Mouse (Mus musculus): ENCODE data around the gene Fsip1. TPM values are rescaled to one million over a fixed set of nuclear protein-coding genes. Genes with fewer than 3 reads are reported as not detected.

Gene Fsip1
- 2.4 and 3.4 TPM in 2 replicates for polyA plus RNA-seq (2014; fragmentation: Nextera tagmentation; extraction: Ambion mirVana)

DNA sequence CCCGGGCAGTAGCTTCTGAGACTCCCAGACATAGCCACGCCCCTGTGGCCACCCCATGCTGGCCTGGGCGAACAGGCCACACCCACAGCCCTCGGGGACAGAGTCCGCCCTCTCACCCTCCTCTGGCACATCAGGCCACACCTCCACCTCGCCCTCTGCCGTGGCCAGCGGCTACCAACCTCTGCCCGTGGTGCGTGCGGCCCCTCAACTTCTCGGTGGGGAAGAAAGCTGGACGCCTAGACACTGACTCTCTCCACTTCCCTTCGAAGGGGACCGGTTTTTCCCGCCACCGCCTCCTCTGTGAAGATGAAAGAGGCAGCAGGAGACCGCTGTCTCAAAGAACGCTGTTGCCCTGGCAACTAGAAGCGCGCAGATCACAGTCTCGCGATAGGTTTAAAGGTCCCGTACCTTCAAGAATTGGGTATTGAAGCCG, at the start of gene Fsip1:
Fsip1 (minus strand) TSS at position 346 of the 433 bp plus-strand sequence.
- under 1% methylated on average over 25 of the region's 25 CpGs for WGBS

DNA sequence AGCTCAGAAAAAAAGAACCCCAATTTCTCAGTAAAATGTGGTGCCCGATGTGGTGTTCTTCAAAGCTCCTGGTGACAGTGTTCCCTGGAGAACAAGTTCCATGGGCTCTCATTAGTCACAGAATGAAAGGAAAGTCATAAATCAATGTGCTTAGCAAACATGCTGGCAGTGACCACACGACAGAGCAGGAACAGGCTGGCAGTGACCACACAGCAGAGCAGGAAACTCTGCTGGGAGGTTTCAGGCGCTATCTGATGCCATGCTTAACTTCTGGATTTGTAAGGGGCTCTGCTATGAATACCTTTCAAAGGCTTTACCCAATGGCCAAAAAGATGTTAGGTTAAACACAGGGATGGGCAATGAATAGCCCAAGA, 49.7 kb upstream of the Fsip1 start:
- WGBS, result 22% methylated on average over 3 of the region's 3 CpGs
- no peaks in the 10 kb centered on the region for H3K4me1 ChIP-seq (ENCODE audit: control insufficient read depth, insufficient read depth, low read length)

More for the DNA sequence above, at the start of gene Fsip1:
- peak within 1 kb of the TSS; percentile 35 for H3K4me3 ChIP-seq (ENCODE audit: low read depth, low read length)
- 0 out of 2 replicates have a peak within 1 kb of the TSS, but pooled peaks have one; percentile 12 for H3K9ac ChIP-seq (replicated peaks; ENCODE audit: low read depth, low read length)
- H3K27me3 ChIP-seq (ENCODE audit: control insufficient read depth, insufficient read depth, low read length), result no peaks in the 10 kb centered on the region
- no peak within 1 kb of the TSS for H3K27ac ChIP-seq (ENCODE audit: low read depth, low read length)
- peak; percentile 93 for ATAC-seq (ENCODE audit: low read depth)
- H3K36me3 ChIP-seq (ENCODE audit: control insufficient read depth, insufficient read depth, low read length), result no peaks in the 10 kb centered on the region
- no peaks in the 10 kb centered on the region for H3K4me1 ChIP-seq (ENCODE audit: control insufficient read depth, insufficient read depth, low read length)
- no peaks in the 10 kb centered on the region for H3K9me3 ChIP-seq (ENCODE audit: control insufficient read depth, low read length)
- H3K4me2 ChIP-seq (ENCODE audit: low read depth, low read length), result peak within 1 kb of the TSS; percentile 56

DNA sequence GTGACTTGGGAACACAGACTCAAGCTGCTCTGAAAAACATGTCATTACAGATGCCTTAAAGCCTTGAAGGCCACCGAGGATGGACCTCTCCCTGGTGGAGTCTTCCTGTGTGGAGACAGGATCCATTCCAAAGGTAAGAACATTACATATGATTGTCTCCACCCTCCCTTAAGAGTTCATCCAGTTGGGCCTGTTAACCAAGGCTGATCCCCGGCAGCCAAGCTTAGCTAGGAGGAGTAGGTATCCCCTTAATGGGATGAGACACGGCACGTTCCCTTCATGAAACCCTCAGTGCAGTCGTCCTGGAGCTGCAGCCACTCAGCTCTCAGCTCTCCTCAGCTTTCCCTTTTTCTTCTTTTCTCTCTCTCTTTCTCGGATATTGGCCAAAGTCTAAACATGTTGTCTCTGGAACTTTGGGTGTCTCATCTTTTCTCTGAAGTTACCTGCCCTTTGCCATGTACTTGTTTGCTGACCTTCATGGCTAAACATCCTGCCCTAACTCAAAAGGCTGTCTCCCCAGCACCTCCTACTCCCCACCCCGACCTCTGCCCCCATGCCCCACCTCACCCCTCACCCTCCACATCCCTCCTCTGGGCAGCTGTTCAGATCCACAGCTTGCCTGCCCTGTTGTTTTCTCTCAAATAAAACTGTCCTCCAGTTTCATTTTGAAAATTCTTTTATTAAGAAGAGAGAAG, 49.2 kb upstream of the Fsip1 start:
- no peak for ATAC-seq (ENCODE audit: low read depth)
- 79% methylated on average over 7 of the region's 7 CpGs for WGBS

More for the DNA sequence above, 49.7 kb upstream of the Fsip1 start:
- ATAC-seq (ENCODE audit: low read depth), result no peak
- H3K9ac ChIP-seq (replicated peaks; ENCODE audit: low read depth, low read length), result no peak overlapping the region
- no peak overlapping the region for H3K27ac ChIP-seq (ENCODE audit: low read depth, low read length)
- H3K27me3 ChIP-seq (ENCODE audit: control insufficient read depth, insufficient read depth, low read length), result no peaks in the 10 kb centered on the region
- no peak overlapping the region for H3K4me2 ChIP-seq (ENCODE audit: low read depth, low read length)
- no peak overlapping the region for H3K4me3 ChIP-seq (ENCODE audit: low read depth, low read length)
- H3K9me3 ChIP-seq (ENCODE audit: control insufficient read depth, low read length), result no peaks in the 10 kb centered on the region
- H3K36me3 ChIP-seq (ENCODE audit: control insufficient read depth, insufficient read depth, low read length), result no peaks in the 10 kb centered on the region

DNA sequence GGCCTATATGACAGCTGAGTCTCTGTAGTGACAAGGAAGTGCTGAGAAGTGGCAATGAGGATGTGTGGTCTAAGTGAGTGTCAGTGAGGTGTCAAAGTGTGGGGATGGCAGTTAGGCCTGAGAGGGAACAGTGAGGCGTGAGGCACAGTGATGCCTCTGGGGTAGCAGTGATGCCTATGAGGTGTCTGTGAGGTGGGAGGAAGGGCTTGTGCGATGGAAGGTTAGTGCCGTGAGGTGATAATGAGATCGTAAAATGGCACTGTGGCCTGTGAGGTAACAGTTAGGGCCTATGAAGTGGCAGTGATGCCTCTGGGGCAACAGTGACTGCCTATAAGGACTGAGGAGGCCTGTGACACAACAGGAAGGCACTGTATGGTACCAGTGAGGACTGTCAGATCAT, 46.7 kb upstream of the Fsip1 start:
- no peak overlapping the region for H3K27ac ChIP-seq (ENCODE audit: low read depth, low read length)
- no peaks in the 10 kb centered on the region for H3K36me3 ChIP-seq (ENCODE audit: control insufficient read depth, insufficient read depth, low read length)
- ATAC-seq (ENCODE audit: low read depth), result no peak
- no peak overlapping the region for H3K4me3 ChIP-seq (ENCODE audit: low read depth, low read length)
- H3K27me3 ChIP-seq (ENCODE audit: control insufficient read depth, insufficient read depth, low read length), result no peaks in the 10 kb centered on the region
- no peak overlapping the region for H3K4me2 ChIP-seq (ENCODE audit: low read depth, low read length)
- WGBS, result 57% methylated on average over 4 of the region's 4 CpGs
- H3K9me3 ChIP-seq (ENCODE audit: control insufficient read depth, low read length), result no peaks in the 10 kb centered on the region
- no peaks in the 10 kb centered on the region for H3K4me1 ChIP-seq (ENCODE audit: control insufficient read depth, insufficient read depth, low read length)
- no peak overlapping the region for H3K9ac ChIP-seq (replicated peaks; ENCODE audit: low read depth, low read length)

More for the DNA sequence above, 49.2 kb upstream of the Fsip1 start:
- Histone ChIP-seq H3K9ac (replicated peaks; ENCODE audit: low read depth, low read length) (no peak overlapping the region), H3K9me3 (ENCODE audit: control insufficient read depth, low read length) (no peaks in the 10 kb centered on the region), H3K36me3 (ENCODE audit: control insufficient read depth, insufficient read depth, low read length) (no peaks in the 10 kb centered on the region), H3K4me1 (ENCODE audit: control insufficient read depth, insufficient read depth, low read length) (no peaks in the 10 kb centered on the region), H3K27me3 (ENCODE audit: control insufficient read depth, insufficient read depth, low read length) (no peaks in the 10 kb centered on the region), H3K27ac (ENCODE audit: low read depth, low read length) (no peak overlapping the region), H3K4me3 (ENCODE audit: low read depth, low read length) (no peak overlapping the region), H3K4me2 (ENCODE audit: low read depth, low read length) (no peak overlapping the region)

DNA sequence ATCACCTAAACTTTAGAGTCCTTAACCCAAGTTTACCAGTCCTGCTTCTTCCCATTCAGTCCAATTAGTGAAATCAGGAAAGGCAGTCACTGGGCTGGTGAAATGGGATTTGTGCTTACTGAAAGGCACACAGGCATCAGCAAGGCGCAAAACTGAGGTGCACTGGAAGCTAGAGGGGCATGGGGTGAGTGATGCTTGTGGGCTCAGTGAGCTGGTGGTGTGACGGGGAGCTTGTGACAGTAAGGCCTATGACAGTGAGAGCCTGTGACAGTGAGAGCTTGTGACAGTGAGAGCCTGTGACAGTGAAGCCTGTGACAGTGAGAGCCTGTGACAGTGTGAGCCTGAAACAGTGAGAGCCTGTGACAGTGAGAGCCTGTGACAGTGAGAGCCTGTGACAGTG, 44.9 kb upstream of the Fsip1 start:
- no peaks in the 10 kb centered on the region for H3K27me3 ChIP-seq (ENCODE audit: control insufficient read depth, insufficient read depth, low read length)
- no peak for ATAC-seq (ENCODE audit: low read depth)
- no peaks in the 10 kb centered on the region for H3K36me3 ChIP-seq (ENCODE audit: control insufficient read depth, insufficient read depth, low read length)
- H3K27ac ChIP-seq (ENCODE audit: low read depth, low read length), result no peak overlapping the region
- H3K4me2 ChIP-seq (ENCODE audit: low read depth, low read length), result no peak overlapping the region
- no peak overlapping the region for H3K4me3 ChIP-seq (ENCODE audit: low read depth, low read length)
- H3K9me3 ChIP-seq (ENCODE audit: control insufficient read depth, low read length), result no peaks in the 10 kb centered on the region
- no peak overlapping the region for H3K9ac ChIP-seq (replicated peaks; ENCODE audit: low read depth, low read length)
- H3K4me1 ChIP-seq (ENCODE audit: control insufficient read depth, insufficient read depth, low read length), result no peaks in the 10 kb centered on the region
- WGBS, result 79% methylated on average over 2 of the region's 2 CpGs

DNA sequence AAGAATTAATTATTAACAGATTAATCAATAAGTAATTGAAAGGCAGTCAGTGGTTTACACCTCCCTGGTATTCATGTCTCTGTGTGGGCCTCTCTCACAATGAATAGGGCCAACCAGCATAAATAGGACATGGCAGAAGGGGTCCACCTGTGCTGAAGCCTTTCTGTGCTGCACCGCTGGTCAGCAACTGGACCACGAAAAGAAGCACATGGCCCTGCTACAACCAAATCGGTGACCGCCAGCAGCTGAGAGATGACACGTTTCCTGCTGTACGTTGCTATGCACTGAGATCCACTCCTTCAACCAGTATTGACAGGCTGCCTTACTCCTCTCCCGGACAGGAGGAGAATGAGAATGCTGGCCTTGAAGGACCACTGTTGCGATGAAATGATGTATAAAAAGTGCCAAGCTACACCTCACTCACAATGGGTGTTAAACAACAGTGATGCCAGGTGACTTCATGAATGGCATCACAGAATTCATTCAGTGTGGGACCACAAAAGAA, 44.3 kb upstream of the Fsip1 start:
- Histone ChIP-seq H3K9ac (replicated peaks; ENCODE audit: low read depth, low read length) (no peak overlapping the region), H3K4me3 (ENCODE audit: low read depth, low read length) (no peak overlapping the region), H3K36me3 (ENCODE audit: control insufficient read depth, insufficient read depth, low read length) (no peaks in the 10 kb centered on the region), H3K4me1 (ENCODE audit: control insufficient read depth, insufficient read depth, low read length) (no peaks in the 10 kb centered on the region), H3K4me2 (ENCODE audit: low read depth, low read length) (no peak overlapping the region), H3K9me3 (ENCODE audit: control insufficient read depth, low read length) (no peaks in the 10 kb centered on the region), H3K27me3 (ENCODE audit: control insufficient read depth, insufficient read depth, low read length) (no peaks in the 10 kb centered on the region), H3K27ac (ENCODE audit: low read depth, low read length) (no peak overlapping the region)
- no peak for ATAC-seq (ENCODE audit: low read depth)
- 73% methylated on average over 8 of the region's 8 CpGs for WGBS

DNA sequence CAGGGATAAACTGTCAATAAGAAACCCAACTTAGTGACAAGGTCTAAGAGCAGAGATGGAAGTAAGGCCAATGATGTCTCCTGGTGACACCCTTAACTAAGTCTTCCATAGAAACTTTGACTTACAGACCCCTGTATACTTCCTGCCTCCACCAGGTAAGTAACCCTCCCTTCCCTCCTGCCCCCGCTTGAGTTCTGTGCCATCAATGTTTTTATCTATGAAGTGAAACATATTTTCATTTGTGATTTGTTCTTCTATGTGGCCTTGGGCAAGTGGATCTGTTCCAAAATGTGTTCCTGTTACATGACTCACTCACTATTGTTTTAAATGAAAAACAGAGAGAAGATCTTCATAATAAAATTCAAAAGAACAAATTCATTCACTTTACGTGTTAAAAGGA, 43.2 kb upstream of the Fsip1 start:
- ATAC-seq (ENCODE audit: low read depth), result no peak
- WGBS, result 94% methylated on average over 2 of the region's 2 CpGs

DNA sequence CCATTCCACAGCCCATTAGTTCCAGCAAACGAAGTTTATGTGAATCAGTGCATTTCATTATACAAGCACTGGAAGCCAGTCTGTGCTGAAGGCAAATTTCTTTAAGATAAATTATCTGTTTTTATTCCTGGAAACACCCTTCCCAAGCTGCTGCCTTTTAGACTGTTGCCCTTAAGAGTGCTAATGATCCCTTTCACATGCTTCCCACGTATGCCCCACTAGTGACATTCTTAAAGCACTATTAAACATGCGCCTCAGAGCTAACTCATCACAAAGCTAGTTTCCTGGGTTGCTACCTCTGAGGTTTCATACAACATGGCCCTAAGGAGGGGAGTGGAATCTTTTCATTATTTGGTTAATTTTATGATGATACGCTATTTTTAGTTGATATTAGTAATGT, 41.8 kb upstream of the Fsip1 start:
- ATAC-seq (ENCODE audit: low read depth), result peak; percentile 63; the same call in 1 of the 2 replicates
- no peaks in the 10 kb centered on the region for H3K36me3 ChIP-seq (ENCODE audit: control insufficient read depth, insufficient read depth, low read length)
- no peaks in the 10 kb centered on the region for H3K4me1 ChIP-seq (ENCODE audit: control insufficient read depth, insufficient read depth, low read length)
- no peak overlapping the region for H3K4me2 ChIP-seq (ENCODE audit: low read depth, low read length)
- H3K27ac ChIP-seq (ENCODE audit: low read depth, low read length), result no peak overlapping the region
- no peaks in the 10 kb centered on the region for H3K9me3 ChIP-seq (ENCODE audit: control insufficient read depth, low read length)
- H3K27me3 ChIP-seq (ENCODE audit: control insufficient read depth, insufficient read depth, low read length), result no peaks in the 10 kb centered on the region
- H3K4me3 ChIP-seq (ENCODE audit: low read depth, low read length), result no peak overlapping the region
- H3K9ac ChIP-seq (replicated peaks; ENCODE audit: low read depth, low read length), result no peak overlapping the region
- 48% methylated on average over 4 of the region's 4 CpGs for WGBS

More for the DNA sequence above, 43.2 kb upstream of the Fsip1 start:
- Histone ChIP-seq H3K36me3 (ENCODE audit: control insufficient read depth, insufficient read depth, low read length) (no peaks in the 10 kb centered on the region), H3K4me2 (ENCODE audit: low read depth, low read length) (no peak overlapping the region), H3K27me3 (ENCODE audit: control insufficient read depth, insufficient read depth, low read length) (no peaks in the 10 kb centered on the region), H3K9ac (replicated peaks; ENCODE audit: low read depth, low read length) (no peak overlapping the region), H3K27ac (ENCODE audit: low read depth, low read length) (no peak overlapping the region), H3K9me3 (ENCODE audit: control insufficient read depth, low read length) (no peaks in the 10 kb centered on the region), H3K4me1 (ENCODE audit: control insufficient read depth, insufficient read depth, low read length) (no peaks in the 10 kb centered on the region), H3K4me3 (ENCODE audit: low read depth, low read length) (no peak overlapping the region)

DNA sequence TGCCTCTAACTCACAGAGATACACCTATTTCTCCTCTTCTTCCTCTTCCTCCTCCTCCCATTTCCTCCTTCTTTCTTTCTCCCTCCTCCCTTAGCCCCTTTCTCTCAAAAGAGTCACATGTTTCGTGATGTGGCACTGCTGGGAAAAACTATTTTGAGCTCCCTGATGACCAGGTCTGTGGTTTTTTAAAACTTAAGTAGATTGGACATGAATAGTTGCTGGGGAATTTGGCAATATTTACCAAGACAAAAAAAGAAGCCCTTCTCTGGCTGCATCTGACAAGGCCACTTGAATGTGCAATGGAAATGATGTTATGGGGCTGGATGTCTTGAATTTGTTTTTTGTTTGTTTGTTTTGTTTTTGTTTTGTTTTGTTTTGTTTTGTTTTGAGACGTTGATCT, 41.2 kb upstream of the Fsip1 start:
- no peak for ATAC-seq (ENCODE audit: low read depth)
- H3K27me3 ChIP-seq (ENCODE audit: control insufficient read depth, insufficient read depth, low read length), result no peaks in the 10 kb centered on the region

More for the DNA sequence above, 41.2 kb upstream of the Fsip1 start:
- Histone ChIP-seq H3K9me3 (ENCODE audit: control insufficient read depth, low read length) (no peaks in the 10 kb centered on the region), H3K4me3 (ENCODE audit: low read depth, low read length) (no peak overlapping the region), H3K9ac (replicated peaks; ENCODE audit: low read depth, low read length) (no peak overlapping the region), H3K36me3 (ENCODE audit: control insufficient read depth, insufficient read depth, low read length) (no peaks in the 10 kb centered on the region), H3K4me1 (ENCODE audit: control insufficient read depth, insufficient read depth, low read length) (no peaks in the 10 kb centered on the region), H3K4me2 (ENCODE audit: low read depth, low read length) (no peak overlapping the region), H3K27ac (ENCODE audit: low read depth, low read length) (no peak overlapping the region)
- 85% methylated on average over 2 of the region's 2 CpGs for whole genome bisulfite sequencing

Measured in neural tube, embryonic 14.5 days (tissue).